Mouse (Mus musculus) CD8-positive naive resting alpha-beta T cell, adult 2 months (primary cell): ENCODE data around the gene Timm22.

Experiments
- DNase-seq, 2 experiments: peaks; one replicate each; pipeline ENCODE4 v3.0.0; 2022; ENCODE audit warnings: low read depth in 2 of 2, low spot score in 2 of 2

Timm22 gene

DNA sequence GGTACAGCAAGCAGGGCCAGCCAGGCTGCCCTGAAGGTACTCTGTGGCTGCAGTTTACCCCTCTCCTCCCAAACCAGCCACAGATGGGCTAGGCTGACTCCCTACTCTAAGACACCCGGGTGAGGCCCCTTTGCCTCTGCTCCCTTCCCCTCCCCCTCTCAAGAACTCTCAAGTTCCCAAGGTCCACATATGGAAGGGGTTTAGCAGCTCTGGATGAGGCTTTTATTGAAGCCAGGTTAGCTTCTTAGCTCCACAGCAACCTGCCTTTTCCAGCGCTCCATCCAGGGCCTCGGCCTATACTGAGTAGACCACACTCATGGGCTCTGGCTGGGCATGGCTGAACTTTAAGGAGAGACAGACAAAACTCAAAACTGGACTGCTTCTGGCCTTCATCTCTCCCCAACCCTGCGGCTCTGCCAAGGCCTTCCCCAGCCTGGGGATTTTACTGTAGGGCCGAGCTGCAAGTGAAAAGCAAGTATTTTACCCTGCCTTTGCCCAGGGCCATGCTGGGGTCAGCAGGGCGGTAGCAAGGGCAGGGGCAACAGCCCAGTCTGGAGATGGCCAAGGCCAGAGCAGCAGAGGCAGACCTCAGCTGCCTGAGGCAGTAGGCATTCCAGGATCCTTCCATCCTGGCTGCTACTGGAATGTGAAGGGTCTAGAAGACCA is 23.3 kb downstream of the Timm22 start:
- no peak for DNase-seq

GRCm38 (mm10) chr11:76436009-76436408 is 29.3 kb downstream of the Timm22 start:
- no peak for DNase-seq

DNA sequence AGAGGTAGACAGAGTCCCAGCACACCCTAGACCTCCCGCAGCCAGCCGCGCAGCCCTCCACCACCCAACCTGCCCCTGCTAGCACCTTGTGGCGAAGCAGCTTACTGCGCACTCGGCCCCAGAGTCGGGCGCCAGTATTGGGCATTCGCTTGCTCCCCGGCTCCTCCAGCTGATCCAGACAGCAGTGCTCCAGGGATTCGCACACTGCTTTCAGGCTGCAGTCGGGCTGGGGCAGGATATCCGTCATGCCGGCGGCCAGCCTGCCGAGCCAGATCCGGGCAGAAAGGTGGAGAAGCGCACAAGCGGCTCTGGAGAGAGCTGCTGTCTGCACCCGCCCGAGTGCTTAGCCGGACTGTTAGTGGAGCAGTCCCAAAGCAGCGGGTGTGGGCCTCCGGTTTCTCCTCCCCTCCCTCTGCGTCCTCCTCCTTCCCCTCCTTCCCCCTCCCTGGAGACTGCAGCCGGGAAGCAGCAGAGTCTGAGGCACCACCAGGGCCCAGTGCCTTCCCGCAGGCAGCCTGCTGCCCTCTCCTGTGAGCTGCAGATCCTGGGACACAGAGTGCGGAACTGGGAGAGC is 30.2 kb downstream of the Timm22 start:
- no peak for DNase-seq

DNA sequence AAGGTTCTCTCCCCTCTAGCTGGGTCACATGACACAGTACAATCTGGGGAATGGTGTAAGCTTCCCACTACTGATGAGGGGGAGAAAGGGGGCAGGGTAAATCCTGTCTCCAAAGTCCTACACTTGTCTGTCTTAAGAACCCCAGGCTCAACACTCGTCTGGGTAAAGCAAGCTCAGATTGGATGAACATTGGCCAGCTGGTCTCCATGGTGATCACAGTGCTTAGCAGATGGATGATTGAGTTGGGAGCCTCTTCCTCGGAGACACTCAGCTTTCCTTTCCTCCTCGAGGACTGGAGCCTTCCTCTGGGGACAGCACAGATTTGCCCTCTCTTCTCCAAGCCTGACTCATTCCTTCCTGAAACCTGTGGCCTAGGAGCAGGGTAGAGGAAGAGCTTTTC is 32.9 kb downstream of the Timm22 start:
- DNase-seq: no peak

- DNase-seq: no peak
Observed at GRCm38 (mm10) chr11:76445459-76445858, 38.7 kb downstream of the Timm22 start.

DNA sequence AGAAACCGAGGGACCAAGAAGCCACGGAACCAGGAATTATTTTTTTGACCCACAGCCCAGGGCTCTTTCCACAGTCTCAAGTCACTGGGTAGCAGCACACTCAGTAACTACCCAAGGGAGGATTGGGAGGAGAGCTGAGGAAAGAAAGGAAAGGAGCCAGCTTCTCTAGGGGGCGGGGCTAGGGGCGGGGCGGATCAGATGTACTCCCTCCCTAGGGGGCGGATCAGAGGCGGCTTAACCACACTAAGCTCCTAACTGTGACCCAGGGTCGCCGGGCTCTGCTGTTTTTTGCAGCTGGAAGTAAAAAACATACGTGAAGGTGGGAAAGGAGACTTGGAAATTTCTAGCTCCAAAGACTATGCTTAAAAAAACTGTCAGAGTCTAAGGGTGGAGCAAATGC is 39.5 kb downstream of the Timm22 start:
- no peak for DNase-seq

- DNase-seq: no peak
Observed at GRCm38 (mm10) chr11:76449520-76450201, 42.9 kb downstream of the Timm22 start.

- DNase-seq: no peak
Observed at GRCm38 (mm10) chr11:76450202-76450561, 43.4 kb downstream of the Timm22 start.

DNA sequence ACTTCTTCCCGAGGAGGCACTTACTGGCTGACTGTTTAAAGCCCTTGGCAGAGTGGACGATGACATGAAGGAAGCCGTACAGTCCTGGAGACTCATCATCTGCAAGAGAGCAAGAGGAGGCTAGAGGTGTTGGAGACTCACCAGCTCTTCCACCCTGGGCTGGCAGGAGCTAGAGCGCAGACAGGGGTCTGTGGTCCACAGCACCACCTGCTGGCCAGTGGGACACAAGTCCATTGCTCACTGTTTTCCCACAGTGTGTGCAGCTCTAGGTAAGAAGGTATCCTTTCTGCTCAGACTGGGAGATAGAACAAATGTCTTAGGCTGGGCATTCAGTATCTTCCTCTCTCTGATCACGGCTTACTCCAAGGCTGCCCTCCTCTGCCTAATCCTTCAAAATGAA is 47.7 kb downstream of the Timm22 start:
- DNase-seq: peak; percentile 20 to 65

- peak; percentile 89 to 91 for DNase-seq
Observed at GRCm38 (mm10) chr11:76456233-76456632, 49.5 kb downstream of the Timm22 start.

DNA sequence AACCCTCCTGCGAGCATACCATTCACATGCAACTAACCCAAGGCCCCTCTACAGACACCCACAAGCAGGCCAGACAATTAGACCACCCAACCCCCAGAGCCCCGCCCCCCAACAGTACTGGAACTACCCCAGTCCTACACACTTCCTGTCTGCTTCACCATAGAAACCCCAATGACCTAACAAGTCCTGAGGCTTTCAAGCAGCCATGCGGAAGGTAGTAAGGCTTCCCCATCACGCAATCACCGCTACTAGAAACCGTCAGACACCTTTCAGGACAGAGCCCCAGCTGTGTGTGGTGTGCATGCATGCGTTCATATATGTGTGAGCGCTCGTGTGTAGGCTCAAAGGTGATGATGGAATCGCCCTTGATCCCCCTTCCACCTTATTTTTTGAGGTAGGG is 50.1 kb downstream of the Timm22 start:
- DNase-seq: peak in 1 of 2 experiments; percentile 21

GRCm38 (mm10) chr11:76458730-76459129 is 52.0 kb downstream of the Timm22 start:
- DNase-seq: no peak

GRCm38 (mm10) chr11:76459489-76459888 is 52.7 kb downstream of the Timm22 start:
- DNase-seq: no peak

GRCm38 (mm10) chr11:76461201-76461600 is 54.4 kb downstream of the Timm22 start:
- DNase-seq: no peak

DNA sequence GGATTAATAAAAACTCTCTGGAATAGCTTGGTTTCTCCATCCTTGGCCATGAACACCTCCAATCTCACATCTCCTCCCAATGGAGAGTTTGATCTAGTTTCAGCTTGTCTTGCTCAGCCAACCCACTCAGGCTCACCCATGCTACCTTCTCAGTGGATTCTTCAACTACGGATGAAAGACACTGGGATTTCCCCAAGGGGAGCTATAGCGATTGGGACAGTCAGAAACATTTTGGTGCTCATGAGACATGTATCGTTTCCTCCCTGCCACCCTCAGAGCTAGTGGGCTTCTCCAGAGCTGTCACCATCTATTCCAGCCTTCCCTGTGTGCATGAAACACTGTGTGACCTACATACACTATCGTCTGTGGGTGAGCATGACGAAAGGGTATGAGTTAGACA is 54.9 kb downstream of the Timm22 start:
- DNase-seq: no peak

- no peak for DNase-seq
Observed at GRCm38 (mm10) chr11:76465879-76466278, 59.1 kb downstream of the Timm22 start.
